Mouse (Mus musculus) G1E (cell line): ENCODE measurements around the gene Hoxb4. TPM values are rescaled to one million over a fixed set of nuclear protein-coding genes. Genes with fewer than 3 reads are reported as not detected.

ENCODE experiments used
- ATAC-seq: 2 replicates; pipeline ENCODE4 v1.8.0; 2016; ENCODE audit warnings: mild to moderate bottlenecking; ENCODE audit not compliant: insufficient number of reproducible peaks, poor library complexity, low FRiP score, severe bottlenecking; ENCODE audit errors: extremely low read depth
- DNase-seq: peaks from one replicate; pipeline ENCODE4 v3.0.0; 2012; ENCODE audit warnings: low spot score
- H3K27me3 ChIP-seq: 2 replicates; pipeline ENCODE4 v1.6.1; 2012; ENCODE audit warnings: mild to moderate bottlenecking, low read length, inconsistent platforms; ENCODE audit not compliant: insufficient read depth
- H3K36me3 ChIP-seq: replicated peaks from 2 replicates; pipeline ENCODE3; 2012; ENCODE audit warnings: mild to moderate bottlenecking, inconsistent platforms
- H3K4me1 ChIP-seq: 2 replicates; pipeline ENCODE4 v1.6.1; 2012; ENCODE audit warnings: low read depth, low read length, inconsistent platforms, mixed read lengths; ENCODE audit not compliant: insufficient read depth
- H3K4me3 ChIP-seq: 2 replicates; pipeline ENCODE4 v1.5.1; 2012; ENCODE audit warnings: low read depth, mild to moderate bottlenecking, inconsistent platforms, low read length, moderate library complexity, mixed read lengths
- H3K9me3 ChIP-seq: replicated peaks from 2 replicates; pipeline ENCODE4 v1.6.1; 2012; ENCODE audit warnings: inconsistent platforms
- CTCF ChIP-seq: IDR thresholded peaks from 2 replicates; pipeline ENCODE4 v1.5.1; 2012; ENCODE audit warnings: low read depth, low read length, inconsistent platforms, mixed read lengths
- GATA1 ChIP-seq: IDR thresholded peaks from 2 replicates; pipeline ENCODE4 v1.6.1; 2012; ENCODE audit warnings: borderline replicate concordance, low read length, inconsistent platforms, mixed read lengths
- GATA2 ChIP-seq: IDR thresholded peaks from 2 replicates; pipeline ENCODE4 v1.6.1; 2012; ENCODE audit warnings: low read depth, low read length, inconsistent platforms, borderline replicate concordance
- POLR2AphosphoS5 ChIP-seq: IDR thresholded peaks from 2 replicates; pipeline ENCODE4 v1.6.1; 2012; ENCODE audit warnings: low read depth, low read length, inconsistent platforms; ENCODE audit not compliant: insufficient replicate concordance
- TAL1 ChIP-seq: conservative IDR thresholded peaks from 2 replicates; pipeline ENCODE4 v1.6.1; 2012; ENCODE audit warnings: low read depth, low read length, inconsistent platforms, mixed read lengths
- polyA plus RNA-seq: library from polyadenylated mRNA; stranded (reverse); fragments of >175 nt; gene quantifications from 2 replicates; pipeline ENCODE4 v1.2.3, GENCODE M21; 2012
- total RNA-seq, 2 experiments: library from RNA; stranded (forward) in 1 of 2; stranded (reverse) in 1 of 2; fragments of 200-1000 nt in 1 of 2; fragments of >200 nt in 1 of 2; fragmentation: Nextera tagmentation in 1 of 2; gene quantifications; 2 replicates each; pipeline ENCODE4 v1.2.3; 2014 to 2017

Gene Hoxb4
- total and polyA plus RNA-seq, 3 experiments = 0.03 TPM; not detected in 2

- TF ChIP-seq GATA1 = no peak
- no peak for TF ChIP-seq GATA2
- no peak for TF ChIP-seq POLR2AphosphoS5
- H3K4me1 ChIP-seq = no peaks in the 10 kb centered on the region; the same call in 1 of the 2 replicates
- H3K4me3 ChIP-seq = no peak overlapping the region
- peaks cover 33% of the 10 kb centered on the region for H3K27me3 ChIP-seq
- H3K36me3 ChIP-seq = no peaks in the 10 kb centered on the region
- no peak for DNase-seq
- no peaks in the 10 kb centered on the region for H3K9me3 ChIP-seq
- ATAC-seq = no peak
Measured at GRCm38 (mm10) chr11:96354801-96355311, 36.8 kb downstream of the Hoxb4 start.

GRCm38 (mm10) chr11:96363807-96364206 is 45.7 kb downstream of the Hoxb4 start:
- H3K4me3 ChIP-seq = no peak overlapping the region
- no peaks in the 10 kb centered on the region for H3K4me1 ChIP-seq
- no peak for ATAC-seq
- H3K27me3 ChIP-seq = peaks cover 31% of the 10 kb centered on the region
- no peaks in the 10 kb centered on the region for H3K9me3 ChIP-seq
- TF ChIP-seq GATA1 = no peak
- no peak for TF ChIP-seq GATA2
- no peak for TF ChIP-seq CTCF
- TF ChIP-seq POLR2AphosphoS5 = no peak
- TF ChIP-seq TAL1 = no peak
- no peak for DNase-seq
- H3K36me3 ChIP-seq = no peaks in the 10 kb centered on the region

GRCm38 (mm10) chr11:96365441-96366091 is 47.5 kb downstream of the Hoxb4 start, which contains the start of gene Hoxb1:
Gene Hoxb1 (plus strand): TSS chr11:96365752.
- TF ChIP-seq CTCF = no peak
- no peak for TF ChIP-seq GATA2
- DNase-seq (no peak), ATAC-seq (no peak)
- Histone ChIP-seq H3K9me3 (no peaks in the 10 kb centered on the region), H3K4me1 (no peaks in the 10 kb centered on the region), H3K4me3 (no peak within 1 kb of the TSS), H3K27me3 (peaks cover 38% of the 10 kb centered on the region), H3K36me3 (no peaks in the 10 kb centered on the region)

- Histone ChIP-seq H3K9me3 (no peaks in the 10 kb centered on the region), H3K27me3 (peaks cover 38% of the 10 kb centered on the region), H3K36me3 (no peaks in the 10 kb centered on the region), H3K4me1 (no peaks in the 10 kb centered on the region), H3K4me3 (no peak overlapping the region)
- TF ChIP-seq POLR2AphosphoS5 (no peak), TAL1 (no peak), GATA2 (no peak), GATA1 (no peak), CTCF (no peak)
- no peak for ATAC-seq
- DNase-seq = no peak
Measured at GRCm38 (mm10) chr11:96366092-96367041, 48.3 kb downstream of the Hoxb4 start.

- no peaks in the 10 kb centered on the region for H3K4me1 ChIP-seq
- H3K4me3 ChIP-seq = no peak overlapping the region
- no peak for TF ChIP-seq GATA2
- TF ChIP-seq POLR2AphosphoS5 = no peak
- no peak for TF ChIP-seq GATA1
- TF ChIP-seq TAL1 = no peak
- TF ChIP-seq CTCF = no peak
- DNase-seq = no peak
- no peak for ATAC-seq
- no peaks in the 10 kb centered on the region for H3K36me3 ChIP-seq
- peaks cover 38% of the 10 kb centered on the region for H3K27me3 ChIP-seq
- no peaks in the 10 kb centered on the region for H3K9me3 ChIP-seq
Measured at GRCm38 (mm10) chr11:96367141-96367540, 49.1 kb downstream of the Hoxb4 start.

GRCm38 (mm10) chr11:96368686-96369085 is 50.6 kb downstream of the Hoxb4 start:
- H3K9me3 ChIP-seq = no peaks in the 10 kb centered on the region
- no peak for TF ChIP-seq CTCF
- TF ChIP-seq POLR2AphosphoS5 = no peak
- TF ChIP-seq TAL1 = no peak
- no peak for TF ChIP-seq GATA1
- no peak for TF ChIP-seq GATA2
- H3K4me1 ChIP-seq = no peaks in the 10 kb centered on the region
- H3K27me3 ChIP-seq = peaks cover 42% of the 10 kb centered on the region
- no peak for ATAC-seq
- DNase-seq = no peak
- H3K36me3 ChIP-seq = no peaks in the 10 kb centered on the region
- H3K4me3 ChIP-seq = no peak overlapping the region
